Mouse (Mus musculus): Measurements from ENCODE around the gene Elmod1.
A peak's percentile ranks its signal among the peaks of the same experiment; 100 is the strongest.

GRCm38 (mm10) chr9:53990921-53991320 is 15.8 kb upstream of the Elmod1 start:
- TF ChIP-seq KAT2A (IDR thresholded peaks at IDR 0.05; ENCODE audit: insufficient replicate concordance, low read length) (no peak), MEF2A (IDR thresholded peaks at IDR 0.05; ENCODE audit: borderline replicate concordance, low read depth, low read length) (no peak), MYC (IDR thresholded peaks at IDR 0.05; ENCODE audit: low read depth, low read length) (0 out of 2 replicates have a peak, but pooled peaks have one; percentile 33), CTCF (conservative IDR thresholded peaks at IDR 0.05 in 1 of 2, IDR thresholded peaks at IDR 0.05 in 1 of 2; ENCODE audit: low read depth in 2 of 2, low read length in 2 of 2) (peak in 1 of 2 experiments; percentile 91; a peak in 3 of 4 replicates), MAX (IDR thresholded peaks at IDR 0.05; ENCODE audit: low read length) (no peak)
